ENCODE assay signal across 9 mouse cellular contexts in genomic region chr5:89221658-89222057, GRCm38 (mm10).
DNase-seq lines count a peak whose midpoint lies in the region; ATAC-seq lines count a peak whose summit lies in the region.
"Had no signal": no experiment of that assay in that cellular context is flagged by ENCODE, and none has a peak within 500 bp of the region (broad histone marks: within the 10 kb centered on the region; RNA-seq: fewer than 3 reads in every experiment).

No protein-coding gene starts in this region.

- no peaks in the 10 kb centered on the region for H3K27me3 ChIP-seq in forebrain, embryonic 16.5 days (replicated peaks; ENCODE audit: control insufficient read depth, insufficient read depth, low read length)

- H3K4me1 ChIP-seq in forebrain, embryonic 16.5 days (replicated peaks; ENCODE audit: control insufficient read depth, insufficient read depth, low read length) = peaks cover 2% of the 10 kb centered on the region; the same call in 1 of the 2 replicates

- no peak overlapping the region for H3K9ac ChIP-seq in forebrain, embryonic 16.5 days (replicated peaks; ENCODE audit: low read depth, low read length)
- H3K9ac ChIP-seq: limb, embryonic 15.5 days had no signal

- no peak overlapping the region for H3K4me3 ChIP-seq in forebrain, embryonic 16.5 days (replicated peaks; ENCODE audit: low read length)
- H3K4me3 ChIP-seq: limb, embryonic 15.5 days had no signal

- DNase-seq in heart, postnatal 4 days = peak; percentile 37
- no peak for DNase-seq in heart, adult 11 months
- DNase-seq in urinary bladder, postnatal 14 days (ENCODE audit: low spot score) = peak; percentile 7
- no peak for DNase-seq in urinary bladder, postnatal 36 days (ENCODE audit: low spot score in 2 of 2)
- peak; percentile 48 for DNase-seq in lung, postnatal 10 days
- no peak for DNase-seq in urinary bladder, adult 18-20 months (ENCODE audit: low spot score in 2 of 2)

- WGBS in forebrain, embryonic 16.5 days = 39% methylated on average over 1 of the region's 1 CpGs

- ATAC-seq in forebrain, embryonic 16.5 days = peak; percentile 83
- ATAC-seq in erythroblast, adult 5-6 weeks (replicated peaks; ENCODE audit: low FRiP score, poor library complexity, severe bottlenecking) = no peak

- no peak overlapping the region for H3K27ac ChIP-seq in forebrain, embryonic 16.5 days (ENCODE audit: low read length)
- H3K27ac ChIP-seq: limb, embryonic 15.5 days had no signal

- H3K36me3 ChIP-seq in forebrain, embryonic 16.5 days (ENCODE audit: control insufficient read depth, insufficient read depth) = no peaks in the 10 kb centered on the region
- H3K36me3 ChIP-seq: limb, embryonic 15.5 days had no signal

- no peaks in the 10 kb centered on the region for H3K9me3 ChIP-seq in forebrain, embryonic 16.5 days (ENCODE audit: control insufficient read depth, low read length)
- H3K9me3 ChIP-seq: limb, embryonic 15.5 days had no signal

- no peak overlapping the region for H3K4me2 ChIP-seq in forebrain, embryonic 16.5 days (ENCODE audit: low read length)
- H3K4me2 ChIP-seq: limb, embryonic 15.5 days had no signal

Comparison
In these comparisons a context has a peak if more than half of its experiments do, and no peak if none do; other contexts are left out.
1. DNase-seq: peak in heart, postnatal 4 days (single experiment), urinary bladder, postnatal 14 days (single experiment) and lung, postnatal 10 days (single experiment); none in heart, adult 11 months (single experiment), urinary bladder, postnatal 36 days (0 of 2) and urinary bladder, adult 18-20 months (0 of 2).